Mouse (Mus musculus) embryonic facial prominence, embryonic 12.5 days (tissue): ENCODE data around the gene Lrrc75a. TPM values are rescaled to one million over a fixed set of nuclear protein-coding genes. Genes with fewer than 3 reads are reported as not detected.

Experiments used
- ATAC-seq: fragments of 200-750 bp; cut with Nextera tagmentation; 2 replicates; pipeline ENCODE4 v1.8.0; 2017; ENCODE audit not compliant: insufficient number of reproducible peaks, insufficient read depth, low FRiP score, low TSS enrichment
- H3K27ac ChIP-seq: fragments of 300-500 bp; sonication (generic); 2 replicates; pipeline ENCODE4 v1.5.1; 2016; ENCODE audit warnings: mild to moderate bottlenecking
- H3K27me3 ChIP-seq: fragments of 300-500 bp; sonication (generic); 2 replicates; pipeline ENCODE4 v1.6.1; 2016; ENCODE audit warnings: mild to moderate bottlenecking, moderate library complexity
- H3K36me3 ChIP-seq: fragments of 300-500 bp; sonication (generic); 2 replicates; pipeline ENCODE4 v1.6.1; 2016; ENCODE audit warnings: mild to moderate bottlenecking
- H3K4me1 ChIP-seq: fragments of 300-500 bp; sonication (generic); 2 replicates; pipeline ENCODE4 v1.6.1; 2016
- H3K4me2 ChIP-seq: fragments of 300-500 bp; sonication (generic); replicated peaks from 2 replicates; pipeline ENCODE4 v1.6.1; 2016; ENCODE audit warnings: mild to moderate bottlenecking, moderate library complexity
- H3K4me3 ChIP-seq: fragments of 300-500 bp; sonication (generic); 2 replicates; pipeline ENCODE4 v1.5.1; 2016; ENCODE audit warnings: mild to moderate bottlenecking
- H3K9ac ChIP-seq: fragments of 300-500 bp; sonication (generic); 2 replicates; pipeline ENCODE4 v1.6.1; 2016; ENCODE audit warnings: mild to moderate bottlenecking, moderate library complexity
- H3K9me3 ChIP-seq: fragments of 300-500 bp; sonication (generic); 2 replicates; pipeline ENCODE4 v1.6.1; 2016; ENCODE audit warnings: mild to moderate bottlenecking, moderate library complexity
- WGBS: fragments of 180-500 bp; shearing (Covaris S2); methylation state at CpG from one replicate; pipeline ENCODE4 v1.1.7; 2016; 5-methylcytosine and 5-hydroxymethylcytosine counted together
- polyA plus RNA-seq: library from polyadenylated mRNA; unstranded; fragments of >200 nt; fragmentation: Nextera tagmentation; extraction: Ambion mirVana; gene quantifications from 2 replicates; pipeline ENCODE4 v1.2.1, GENCODE M21; 2016

Lrrc75a gene
- polyA plus RNA-seq, 1 experiment from 2014 or later = 22.6 TPM

DNA sequence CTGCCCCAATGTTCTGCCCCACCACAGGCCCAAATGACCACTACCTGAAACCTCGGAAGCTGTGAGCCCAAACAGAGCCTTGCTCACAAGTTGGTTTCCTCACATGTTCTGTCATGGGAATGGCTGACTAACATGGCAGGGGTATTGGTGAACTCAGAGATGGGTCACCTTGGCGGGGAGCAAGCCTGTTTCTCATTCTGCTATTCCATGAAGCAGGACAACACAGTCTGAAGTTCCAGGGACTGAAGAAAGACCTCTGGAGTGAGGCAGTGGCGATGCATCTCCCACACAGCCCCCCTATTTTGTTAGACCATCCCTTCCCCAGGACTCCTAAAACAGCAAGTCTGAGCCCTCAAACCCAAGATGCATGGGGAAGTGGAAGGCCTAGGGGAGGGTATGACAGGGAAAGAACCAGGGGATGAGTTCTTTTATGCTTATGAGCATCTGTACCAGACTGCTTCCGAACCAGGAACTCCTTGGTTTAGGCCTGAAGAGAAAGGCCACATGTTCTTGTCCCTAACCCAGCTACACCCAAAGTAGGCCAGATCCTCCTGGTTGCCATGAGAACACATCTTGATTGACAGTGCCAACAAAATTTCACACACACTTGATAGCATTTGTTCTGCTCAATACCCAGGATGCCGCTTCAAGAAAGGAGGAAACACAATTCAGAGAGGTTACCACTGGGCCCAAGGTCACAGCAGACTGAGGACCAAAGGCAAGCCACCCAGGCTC, 3.6 kb downstream of the Lrrc75a start:
- Histone ChIP-seq H3K36me3 (no peaks in the 10 kb centered on the region), H3K27ac (0 out of 2 replicates have a peak overlapping the region, but pooled peaks have one; percentile 92), H3K4me2 (peak overlapping the region; percentile 94; the same call in 1 of the 2 replicates), H3K27me3 (no peaks in the 10 kb centered on the region), H3K9me3 (no peaks in the 10 kb centered on the region), H3K4me1 (peaks cover 53% of the 10 kb centered on the region), H3K9ac (no peak overlapping the region; the same call in 1 of the 2 replicates), H3K4me3 (no peak overlapping the region)
- WGBS = 88% methylated on average over 5 of the region's 5 CpGs
- no peak for ATAC-seq

DNA sequence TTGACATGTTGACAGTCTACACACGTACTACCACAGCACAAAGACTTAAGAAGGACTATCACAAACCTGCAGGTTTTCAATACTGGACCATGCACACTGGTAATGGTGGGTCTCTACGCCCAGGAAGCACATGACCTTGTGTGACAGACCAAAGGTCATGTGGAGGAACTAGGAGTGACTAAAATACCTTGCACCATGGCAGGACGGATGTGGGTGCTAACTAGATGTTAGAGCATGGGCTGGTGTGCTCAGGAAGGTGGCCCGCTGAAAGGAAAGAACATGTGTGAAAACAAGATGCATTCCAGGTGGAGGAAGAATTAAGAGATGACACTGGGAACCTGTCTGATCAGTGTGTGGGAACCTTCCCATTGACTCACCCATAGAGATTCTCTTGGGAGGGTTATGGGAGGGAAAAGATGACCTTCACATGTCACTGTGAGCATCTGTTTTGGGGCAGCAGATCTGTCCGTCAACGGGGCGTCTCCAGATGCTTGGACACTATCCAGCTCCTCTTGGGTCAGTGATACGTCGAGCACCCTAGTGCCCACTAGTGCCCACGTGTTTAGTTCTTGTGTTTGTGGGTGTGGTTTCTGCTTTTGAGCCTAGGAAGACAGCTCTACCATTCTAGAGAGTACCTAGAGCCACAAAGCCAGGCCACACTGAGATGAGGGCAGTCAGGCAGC, 4.5 kb downstream of the Lrrc75a start:
- WGBS = 90% methylated on average over 10 of the region's 10 CpGs
- Histone ChIP-seq H3K9me3 (no peaks in the 10 kb centered on the region), H3K4me1 (peaks cover 49% of the 10 kb centered on the region), H3K27me3 (no peaks in the 10 kb centered on the region), H3K36me3 (no peaks in the 10 kb centered on the region), H3K9ac (no peak overlapping the region), H3K27ac (no peak overlapping the region), H3K4me2 (no peak overlapping the region), H3K4me3 (no peak overlapping the region)
- no peak for ATAC-seq

DNA sequence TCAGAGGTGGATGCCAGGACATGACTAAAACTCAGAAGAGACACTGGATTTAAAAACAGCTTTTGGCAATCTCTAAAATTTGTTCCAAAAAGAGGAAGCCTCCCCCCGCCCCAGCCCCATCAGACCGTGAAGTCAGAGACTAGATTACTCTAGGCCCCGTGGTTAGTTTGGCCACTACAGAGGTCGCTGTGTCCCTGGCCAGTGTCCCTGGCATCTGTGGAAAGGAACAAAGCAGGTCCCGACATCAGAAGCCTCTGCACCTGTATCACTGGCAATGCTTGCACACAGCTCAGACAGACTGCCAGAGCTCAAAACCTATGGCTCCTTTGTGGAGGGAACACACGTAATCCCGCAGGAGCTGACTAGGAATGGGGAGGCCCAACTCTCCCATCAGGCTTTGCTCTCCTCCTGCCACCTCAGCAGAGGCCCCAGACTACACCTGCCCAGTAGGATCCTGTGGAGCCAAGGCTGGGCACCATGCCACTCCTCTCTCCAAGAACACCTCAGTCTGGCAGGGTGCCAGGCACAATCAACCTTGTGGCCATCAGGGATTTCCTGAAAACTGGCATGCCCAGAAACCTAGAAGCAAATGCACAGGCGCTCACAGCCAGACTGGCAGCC, 5.2 kb downstream of the Lrrc75a start:
- WGBS = 73% methylated on average over 8 of the region's 8 CpGs
- peaks cover 53% of the 10 kb centered on the region for H3K4me1 ChIP-seq
- H3K27ac ChIP-seq = no peak overlapping the region
- no peak for ATAC-seq
- H3K4me3 ChIP-seq = no peak overlapping the region
- no peaks in the 10 kb centered on the region for H3K9me3 ChIP-seq
- no peak overlapping the region for H3K4me2 ChIP-seq
- H3K27me3 ChIP-seq = no peaks in the 10 kb centered on the region
- H3K9ac ChIP-seq = no peak overlapping the region
- no peaks in the 10 kb centered on the region for H3K36me3 ChIP-seq

DNA sequence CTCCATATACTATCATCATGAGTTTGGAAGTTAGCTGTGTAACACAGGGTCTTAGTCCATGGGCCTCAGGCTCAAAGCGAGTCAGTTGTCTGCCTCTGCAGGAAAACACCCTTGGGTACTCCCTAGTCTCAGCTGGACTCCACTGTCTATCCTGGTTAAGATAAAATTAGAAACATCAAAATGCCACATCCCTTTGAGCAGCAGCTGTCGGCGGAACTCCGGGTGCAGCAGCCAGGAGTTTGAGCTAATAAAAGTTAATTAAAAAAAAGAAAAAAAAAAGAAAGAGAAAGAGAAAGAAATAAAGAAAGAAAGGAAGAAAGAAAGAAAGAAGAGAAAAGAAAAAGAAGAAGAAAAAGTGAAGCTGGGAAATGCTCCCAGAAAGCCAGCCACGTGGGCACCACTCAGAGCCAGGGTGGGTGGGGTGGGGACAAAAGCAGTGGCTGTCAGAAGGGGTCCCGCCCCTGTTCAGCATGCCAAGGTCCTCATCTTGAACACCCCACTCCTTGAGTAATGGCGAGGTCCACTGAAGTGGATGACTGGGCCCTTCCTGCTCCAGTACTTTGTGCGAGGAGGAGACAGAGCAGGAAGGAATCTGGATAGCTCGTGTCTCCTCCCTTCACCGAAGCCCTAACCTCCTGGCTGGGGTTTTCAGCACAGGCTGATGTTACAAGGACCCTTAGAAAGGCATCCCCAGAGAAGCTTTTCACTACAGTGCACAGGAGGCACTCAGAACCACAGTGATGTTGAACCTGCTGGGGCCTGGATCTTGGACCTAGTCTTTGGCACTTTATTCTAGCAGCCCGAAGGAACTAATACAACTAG, 6.1 kb downstream of the Lrrc75a start:
- Histone ChIP-seq H3K4me3 (no peak overlapping the region), H3K9me3 (no peaks in the 10 kb centered on the region), H3K4me1 (peaks cover 53% of the 10 kb centered on the region), H3K4me2 (no peak overlapping the region), H3K27me3 (no peaks in the 10 kb centered on the region), H3K27ac (no peak overlapping the region), H3K36me3 (no peaks in the 10 kb centered on the region), H3K9ac (no peak overlapping the region)
- WGBS = 60% methylated on average over 11 of the region's 11 CpGs
- no peak for ATAC-seq

DNA sequence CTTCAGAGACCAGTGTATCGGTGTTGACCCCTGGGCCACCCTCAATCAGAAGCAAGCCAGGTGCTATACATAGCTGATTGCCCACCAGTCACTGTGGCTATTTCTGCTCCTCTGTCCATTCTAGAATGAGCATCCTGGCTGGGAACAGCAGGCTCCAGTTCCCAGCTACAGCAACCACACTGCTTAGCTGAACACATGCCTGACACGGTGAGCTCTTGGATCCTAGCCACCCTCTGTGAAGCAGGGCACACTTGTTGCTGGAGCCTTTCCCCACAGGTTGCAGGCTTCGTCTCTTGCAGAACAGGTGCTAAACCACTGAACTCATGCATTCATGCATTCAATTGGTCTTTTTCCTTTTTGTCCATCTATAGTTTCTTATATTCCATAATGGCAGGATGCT, 7.9 kb downstream of the Lrrc75a start:
- 73% methylated on average over 3 of the region's 3 CpGs for whole genome bisulfite sequencing
- H3K9ac ChIP-seq = no peak overlapping the region
- H3K36me3 ChIP-seq = no peaks in the 10 kb centered on the region
- H3K27ac ChIP-seq = no peak overlapping the region
- no peak for ATAC-seq
- H3K9me3 ChIP-seq = no peaks in the 10 kb centered on the region
- H3K27me3 ChIP-seq = no peaks in the 10 kb centered on the region
- no peak overlapping the region for H3K4me2 ChIP-seq
- H3K4me3 ChIP-seq = no peak overlapping the region
- peaks cover 46% of the 10 kb centered on the region for H3K4me1 ChIP-seq

DNA sequence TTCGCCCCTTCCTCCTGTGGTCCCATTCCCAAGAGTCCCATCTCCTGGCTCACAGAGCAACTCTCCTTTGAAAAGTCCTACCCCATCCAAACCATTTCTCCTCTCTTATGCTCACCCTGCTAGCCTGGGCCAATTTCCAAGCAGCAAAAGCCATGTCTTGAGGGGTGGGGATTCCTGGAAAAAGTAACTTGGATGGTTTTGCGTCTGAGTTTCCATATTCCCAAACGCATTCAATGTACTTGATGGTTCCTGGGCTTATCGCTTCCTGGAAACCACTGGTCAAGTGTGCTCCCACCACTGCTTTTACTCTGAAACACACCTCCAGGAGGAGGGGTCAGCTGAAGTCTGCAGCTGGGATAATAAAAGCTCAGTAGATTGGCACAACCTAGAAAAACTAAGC, 9.9 kb downstream of the Lrrc75a start:
- H3K4me3 ChIP-seq = no peak overlapping the region
- peaks cover 34% of the 10 kb centered on the region for H3K4me1 ChIP-seq
- no peak for ATAC-seq
- H3K9ac ChIP-seq = no peak overlapping the region
- 94% methylated on average over 4 of the region's 4 CpGs for WGBS
- no peaks in the 10 kb centered on the region for H3K27me3 ChIP-seq
- H3K9me3 ChIP-seq = no peaks in the 10 kb centered on the region
- no peak overlapping the region for H3K27ac ChIP-seq
- H3K4me2 ChIP-seq = no peak overlapping the region
- no peaks in the 10 kb centered on the region for H3K36me3 ChIP-seq

DNA sequence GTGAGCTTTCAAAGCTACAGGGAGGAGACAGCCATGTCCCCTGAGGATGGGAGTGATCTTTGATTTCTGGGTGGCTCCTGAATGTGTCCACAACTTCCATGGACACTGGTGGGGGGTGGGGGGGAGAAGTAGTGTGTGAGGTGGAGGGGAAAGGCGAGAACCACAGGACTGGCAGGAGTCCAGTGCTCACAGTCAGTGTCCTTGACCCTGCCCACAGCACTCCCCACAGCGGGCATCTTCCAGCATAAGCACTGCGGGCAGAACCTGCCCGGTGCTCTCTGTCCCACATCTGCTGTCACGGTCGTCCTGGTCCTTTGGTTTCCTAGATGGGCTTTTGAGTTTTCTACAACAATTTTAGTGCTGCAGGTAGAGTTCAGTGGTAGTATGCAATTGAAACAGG, 10.5 kb downstream of the Lrrc75a start:
- H3K9ac ChIP-seq = no peak overlapping the region
- no peak overlapping the region for H3K4me2 ChIP-seq
- no peaks in the 10 kb centered on the region for H3K9me3 ChIP-seq
- no peaks in the 10 kb centered on the region for H3K36me3 ChIP-seq
- WGBS = 92% methylated on average over 6 of the region's 6 CpGs
- H3K27ac ChIP-seq = no peak overlapping the region
- ATAC-seq = no peak
- H3K4me3 ChIP-seq = no peak overlapping the region
- peaks cover 28% of the 10 kb centered on the region for H3K4me1 ChIP-seq
- no peaks in the 10 kb centered on the region for H3K27me3 ChIP-seq

DNA sequence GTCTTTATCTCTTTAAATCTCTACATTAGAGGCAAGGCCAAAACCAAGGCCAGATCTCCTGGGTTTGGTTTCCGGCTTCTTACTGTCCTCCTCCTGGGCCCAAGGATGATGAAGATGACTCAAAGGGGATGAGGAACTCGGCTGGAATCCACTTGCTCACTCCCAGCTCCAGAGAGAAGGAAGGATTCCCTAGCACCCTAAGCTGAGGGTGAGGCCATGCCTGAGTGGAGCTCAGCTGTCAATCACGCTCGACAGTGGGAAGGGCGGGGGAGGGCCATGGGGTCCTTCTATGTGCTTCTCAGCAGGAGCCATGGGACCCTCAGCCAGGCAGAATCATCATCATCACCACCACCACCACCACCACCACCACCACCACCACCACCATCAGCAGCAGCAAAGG, 10.9 kb downstream of the Lrrc75a start:
- no peaks in the 10 kb centered on the region for H3K9me3 ChIP-seq
- ATAC-seq = no peak
- no peak overlapping the region for H3K4me3 ChIP-seq
- no peaks in the 10 kb centered on the region for H3K27me3 ChIP-seq
- no peak overlapping the region for H3K27ac ChIP-seq
- H3K36me3 ChIP-seq = no peaks in the 10 kb centered on the region
- no peak overlapping the region for H3K4me2 ChIP-seq
- WGBS = 82% methylated on average over 5 of the region's 5 CpGs
- peaks cover 24% of the 10 kb centered on the region for H3K4me1 ChIP-seq
- no peak overlapping the region for H3K9ac ChIP-seq

DNA sequence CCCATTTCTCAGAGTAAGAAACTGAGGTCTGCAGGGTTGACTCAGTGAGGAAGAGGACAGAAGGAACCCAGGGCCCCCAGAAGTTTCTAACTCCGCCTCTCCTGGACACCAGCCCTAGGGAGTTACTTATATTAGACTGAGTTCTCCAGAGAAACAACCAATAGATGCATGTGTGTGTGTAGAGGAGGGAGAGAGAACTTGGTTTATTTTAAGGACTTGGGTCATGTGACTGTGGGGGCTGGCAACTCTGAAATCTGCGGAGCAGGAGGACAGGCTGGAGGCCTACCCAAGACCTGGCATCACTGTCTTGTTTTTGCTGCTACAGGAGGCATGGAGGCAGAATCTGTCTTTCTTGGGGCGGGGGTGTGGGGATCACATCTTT, 11.5 kb downstream of the Lrrc75a start:
- 85% methylated on average over 3 of the region's 3 CpGs for WGBS
- H3K4me1 ChIP-seq = peaks cover 22% of the 10 kb centered on the region

DNA sequence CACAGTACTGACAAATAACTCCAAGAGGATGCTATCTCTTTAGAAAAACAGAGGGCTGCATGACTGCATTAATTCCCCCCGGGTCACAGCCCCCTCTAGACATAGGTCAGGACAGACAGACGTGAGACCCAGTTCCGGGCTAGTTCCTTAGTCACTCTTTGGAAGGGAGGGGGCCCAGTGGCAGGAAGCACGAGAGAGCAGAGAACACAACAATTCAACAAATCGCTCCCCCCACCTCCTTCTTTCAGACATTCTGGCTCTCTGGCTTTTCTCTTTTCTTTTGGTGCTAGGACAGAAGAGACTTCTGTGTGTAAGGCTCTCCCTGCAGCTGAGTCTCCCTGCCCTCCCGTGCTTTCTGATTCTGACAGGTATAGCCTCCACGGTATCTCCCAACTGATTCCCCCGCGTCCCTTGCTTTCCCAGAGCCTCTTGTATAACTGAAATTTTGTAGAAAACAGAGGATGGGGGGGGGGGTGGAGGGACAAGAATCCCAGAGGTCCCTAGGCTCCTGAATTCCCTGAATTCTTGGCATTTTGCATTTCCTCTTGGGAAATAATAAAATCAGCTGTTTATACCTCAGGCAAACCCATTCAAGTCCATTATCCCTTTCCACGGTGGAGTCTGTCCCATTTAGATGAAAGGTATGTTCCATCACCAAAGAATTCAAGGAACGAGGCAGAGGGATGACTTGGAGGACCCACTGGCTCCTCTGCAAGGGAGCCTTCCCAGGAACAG, 12.1 kb downstream of the Lrrc75a start:
- Histone ChIP-seq H3K4me1 (peaks cover 24% of the 10 kb centered on the region), H3K4me2 (no peak overlapping the region), H3K9me3 (no peaks in the 10 kb centered on the region), H3K27ac (no peak overlapping the region), H3K27me3 (no peaks in the 10 kb centered on the region), H3K36me3 (no peaks in the 10 kb centered on the region), H3K4me3 (no peak overlapping the region), H3K9ac (no peak overlapping the region)
- no peak for ATAC-seq
- WGBS = 49% methylated on average over 11 of the region's 11 CpGs

More for the DNA sequence above, 11.5 kb downstream of the Lrrc75a start:
- Histone ChIP-seq H3K27ac (no peak overlapping the region), H3K4me3 (no peak overlapping the region), H3K4me2 (no peak overlapping the region), H3K9me3 (no peaks in the 10 kb centered on the region), H3K27me3 (no peaks in the 10 kb centered on the region), H3K36me3 (no peaks in the 10 kb centered on the region), H3K9ac (no peak overlapping the region)
- ATAC-seq = no peak

DNA sequence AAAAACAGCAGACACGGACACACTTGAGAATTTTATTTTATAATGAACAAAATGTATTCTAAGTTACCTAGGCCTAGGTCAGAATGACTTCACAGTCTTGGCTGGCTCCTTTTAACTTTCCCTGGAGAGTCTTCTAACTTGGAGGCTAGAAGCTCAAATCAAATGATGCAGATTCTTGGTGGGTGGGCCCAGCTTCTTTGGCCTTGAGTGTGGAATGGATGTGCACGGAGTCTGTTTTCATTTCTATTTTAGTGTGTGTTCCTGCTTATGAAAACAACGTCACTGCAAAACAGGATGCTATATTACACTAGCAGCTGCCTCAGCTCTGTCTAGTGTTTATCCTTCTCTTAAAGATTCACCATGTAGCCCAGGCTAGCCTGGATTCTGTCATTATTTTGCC, 12.9 kb downstream of the Lrrc75a start:
- Histone ChIP-seq H3K4me1 (peaks cover 33% of the 10 kb centered on the region), H3K4me3 (no peak overlapping the region), H3K9ac (no peak overlapping the region), H3K36me3 (no peaks in the 10 kb centered on the region), H3K27ac (no peak overlapping the region), H3K9me3 (no peaks in the 10 kb centered on the region), H3K27me3 (no peaks in the 10 kb centered on the region), H3K4me2 (no peak overlapping the region)
- WGBS = 73% methylated on average over 3 of the region's 3 CpGs
- no peak for ATAC-seq
